Mouse (Mus musculus) heart, postnatal 0 days (tissue): ENCODE data around the gene Esm1. TPM values are rescaled to one million over a fixed set of nuclear protein-coding genes. Genes with fewer than 3 reads are reported as not detected.
"Not testable (repeated sequence)": the region's sequence is repeated elsewhere in the genome, so short reads cannot be mapped to it uniquely, and the experiment has no call there.

Experiments used
- ATAC-seq: fragments of 200-750 bp; cut with Nextera tagmentation; 2 replicates; pipeline ENCODE4 v1.8.0; 2017; ENCODE audit warnings: low read depth, moderate number of reproducible peaks, moderate library complexity; ENCODE audit not compliant: insufficient read depth
- DNase-seq: peaks from one replicate; pipeline ENCODE4 v3.0.0-alpha.2; 2016; ENCODE audit warnings: low spot score
- H3K27ac ChIP-seq: fragments of 300-500 bp; sonication (generic); 2 replicates; pipeline ENCODE4 v1.5.1; 2014; ENCODE audit warnings: low read depth, mild to moderate bottlenecking
- H3K27me3 ChIP-seq: fragments of 300-500 bp; sonication (generic); 2 replicates; pipeline ENCODE4 v1.6.1; 2014; ENCODE audit warnings: low read length, mixed read lengths; ENCODE audit not compliant: control insufficient read depth, insufficient read depth
- H3K36me3 ChIP-seq: fragments of 300-500 bp; sonication (generic); replicated peaks from 2 replicates; pipeline ENCODE4 v1.6.1; 2014; ENCODE audit warnings: low read length, mixed read lengths; ENCODE audit not compliant: control insufficient read depth, insufficient read depth
- H3K4me1 ChIP-seq: fragments of 300-500 bp; sonication (generic); 2 replicates; pipeline ENCODE4 v1.6.1; 2014; ENCODE audit warnings: antibody characterized with exemption; ENCODE audit not compliant: control insufficient read depth, insufficient read depth
- H3K4me2 ChIP-seq: fragments of 300-500 bp; sonication (generic); 2 replicates; pipeline ENCODE4 v1.6.1; 2014; ENCODE audit warnings: low read depth, mild to moderate bottlenecking, low read length, moderate library complexity
- H3K4me3 ChIP-seq: fragments of 300-500 bp; sonication (generic); 2 replicates; pipeline ENCODE4 v1.5.1; 2014; ENCODE audit warnings: low read depth, low read length
- H3K9ac ChIP-seq: fragments of 300-500 bp; sonication (generic); replicated peaks from 2 replicates; pipeline ENCODE4 v1.6.1; 2014; ENCODE audit warnings: low read depth, low read length, mixed read lengths
- H3K9me3 ChIP-seq: fragments of 300-500 bp; sonication (generic); replicated peaks from 2 replicates; pipeline ENCODE4 v1.6.1; 2016; ENCODE audit warnings: low read length; ENCODE audit not compliant: control insufficient read depth
- CTCF ChIP-seq: IDR thresholded peaks from 2 replicates; pipeline ENCODE4 v1.5.1; 2016; ENCODE audit warnings: antibody characterized with exemption, control low read depth, low read depth
- EP300 ChIP-seq: IDR thresholded peaks from 2 replicates; pipeline ENCODE4 v1.6.1; 2016; ENCODE audit warnings: antibody characterized with exemption, low read depth
- WGBS: fragments of 180-500 bp; shearing (Covaris S2); extraction: QIAGEN DNeasy Blood & Tissue Kit; methylation state at CpG from one replicate; pipeline ENCODE4 v1.1.7; 2014; 5-methylcytosine and 5-hydroxymethylcytosine counted together
- polyA plus RNA-seq: library from polyadenylated mRNA; unstranded; fragments of >200 nt; fragmentation: Nextera tagmentation; extraction: Ambion mirVana; gene quantifications from 2 replicates; pipeline ENCODE4 v1.2.1, GENCODE M21; 2015
- total RNA-seq: library from RNA; depleted of rRNA; stranded (reverse); fragments of >200 nt; gene quantifications from 2 replicates; pipeline ENCODE4 v1.2.3, GENCODE M21; 2014; ENCODE audit warnings: low replicate concordance

The Esm1 gene
- total and polyA plus RNA-seq, 2 experiments from 2014 or later = 0.61 TPM; not detected in 1

GRCm38 (mm10) chr13:113227666-113228463 lies 18.4 kb downstream of the Esm1 start:
- Histone ChIP-seq H3K4me3 (no peak overlapping the region), H3K36me3 (no peaks in the 10 kb centered on the region), H3K4me1 (peaks cover 4% of the 10 kb centered on the region; the same call in 1 of the 2 replicates), H3K9ac (no peak overlapping the region), H3K4me2 (no peak overlapping the region), H3K9me3 (no peaks in the 10 kb centered on the region), H3K27me3 (no peaks in the 10 kb centered on the region), H3K27ac (no peak overlapping the region)
- TF ChIP-seq CTCF = peak; percentile 23; the same call in 1 of the 2 replicates
- TF ChIP-seq EP300 = no peak
- DNase-seq (no peak), ATAC-seq (no peak)
- 83% methylated on average over 17 of the region's 17 CpGs for WGBS

- WGBS = 26% methylated on average over 6 of the region's 6 CpGs
- H3K36me3 ChIP-seq = no peaks in the 10 kb centered on the region
- no peak overlapping the region for H3K27ac ChIP-seq
- TF ChIP-seq EP300 (no peak), CTCF (no peak)
- no peak overlapping the region for H3K4me3 ChIP-seq
- ATAC-seq = no peak
- H3K9ac ChIP-seq = no peak overlapping the region
- no peaks in the 10 kb centered on the region for H3K9me3 ChIP-seq
- no peak for DNase-seq
- H3K4me1 ChIP-seq = peaks cover 5% of the 10 kb centered on the region; the same call in 1 of the 2 replicates
- H3K27me3 ChIP-seq = no peaks in the 10 kb centered on the region
- H3K4me2 ChIP-seq = no peak overlapping the region
Observed at GRCm38 (mm10) chr13:113242129-113242528, 32.7 kb downstream of the Esm1 start.

GRCm38 (mm10) chr13:113245025-113245424 lies 35.6 kb downstream of the Esm1 start:
- Histone ChIP-seq H3K27me3 (no peaks in the 10 kb centered on the region), H3K27ac (no peak overlapping the region), H3K4me3 (no peak overlapping the region), H3K36me3 (no peaks in the 10 kb centered on the region), H3K4me2 (no peak overlapping the region), H3K9me3 (no peaks in the 10 kb centered on the region), H3K4me1 (peaks cover 5% of the 10 kb centered on the region; the same call in 1 of the 2 replicates), H3K9ac (no peak overlapping the region)
- TF ChIP-seq EP300 = no peak
- no peak for TF ChIP-seq CTCF
- WGBS = 72% methylated on average over 8 of the region's 8 CpGs
- no peak for DNase-seq
- no peak for ATAC-seq

- WGBS = 85% methylated on average over 7 of the region's 7 CpGs
- not testable (repeated sequence) for H3K27ac ChIP-seq, H3K4me3 ChIP-seq, DNase-seq, H3K9ac ChIP-seq, H3K27me3 ChIP-seq, ATAC-seq, H3K4me1 ChIP-seq, H3K4me2 ChIP-seq, H3K36me3 ChIP-seq, H3K9me3 ChIP-seq
Observed at GRCm38 (mm10) chr13:113252580-113252979, 43.1 kb downstream of the Esm1 start.

- Histone ChIP-seq H3K36me3 (no peaks in the 10 kb centered on the region), H3K4me2 (no peak overlapping the region), H3K4me1 (no peaks in the 10 kb centered on the region), H3K9me3 (no peaks in the 10 kb centered on the region), H3K27ac (no peak overlapping the region), H3K4me3 (no peak overlapping the region), H3K9ac (no peak overlapping the region), H3K27me3 (no peaks in the 10 kb centered on the region)
- DNase-seq (no peak), ATAC-seq (no peak)
- TF ChIP-seq EP300 (no peak), CTCF (no peak)
- 59% methylated on average over 2 of the region's 2 CpGs for WGBS
Observed at GRCm38 (mm10) chr13:113256766-113257165, 47.3 kb downstream of the Esm1 start.

GRCm38 (mm10) chr13:113257190-113257589 lies 47.7 kb downstream of the Esm1 start:
- Histone ChIP-seq H3K4me3 (no peak overlapping the region), H3K9ac (no peak overlapping the region), H3K4me2 (no peak overlapping the region), H3K4me1 (no peaks in the 10 kb centered on the region), H3K9me3 (no peaks in the 10 kb centered on the region), H3K27me3 (no peaks in the 10 kb centered on the region), H3K36me3 (no peaks in the 10 kb centered on the region), H3K27ac (no peak overlapping the region)
- WGBS = 48% methylated on average over 5 of the region's 5 CpGs
- DNase-seq = no peak
- no peak for ATAC-seq
- TF ChIP-seq EP300 = no peak
- peak; percentile 43 for TF ChIP-seq CTCF
